Mouse (Mus musculus): ENCODE measurements around the gene Tmem150c. TPM values are rescaled to one million over a fixed set of nuclear protein-coding genes. Genes with fewer than 3 reads are reported as not detected.

The Tmem150c gene
- total RNA-seq, 2 experiments from 2014 or later, result 69.3 to 71.7 TPM

DNA sequence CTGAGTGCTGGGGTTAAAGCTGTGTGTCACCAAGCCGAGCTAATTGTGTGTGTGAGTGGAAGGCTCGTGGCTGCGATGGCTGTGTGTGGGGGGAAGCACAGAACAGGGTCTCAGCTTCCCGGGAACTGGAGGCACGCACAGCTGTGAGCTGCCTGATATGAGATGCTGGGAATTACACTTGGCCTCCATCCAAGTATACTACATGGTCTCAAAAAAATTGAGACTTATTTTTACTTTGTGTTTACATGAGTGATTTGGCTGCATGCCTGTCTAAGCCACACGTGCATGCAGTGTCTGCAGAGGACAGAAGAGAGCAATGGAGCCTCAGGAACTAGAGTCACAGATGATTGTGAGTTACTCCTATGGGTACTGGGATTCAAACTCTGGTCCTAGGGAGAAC, 129.5 kb downstream of the Tmem150c start:
- peak in 1 of 2 experiments; percentile 49 for DNase-seq (ENCODE audit: low spot score in 2 of 2)

Other genes starting within 250 kb of the Tmem150c start
- gene Hnrnpd, start 180.9 kb downstream of the Tmem150c start, total RNA-seq (2021), result 100 to 1,000 TPM; 215 to 229 TPM
- 1 to 10 TPM; 1.6 to 4.2 TPM for gene 4930524J08Rik, start 180.7 kb downstream of the Tmem150c start, total RNA-seq (2021)
- 100 to 1,000 TPM; 160 to 187 TPM for gene Hnrnpdl, start 120.1 kb downstream of the Tmem150c start, total RNA-seq (2021)
- gene Enoph1, start 119.8 kb downstream of the Tmem150c start, total RNA-seq (2021), result 10 to 100 TPM; 50.2 to 52.1 TPM

All from layer of hippocampus, postnatal 14 days (tissue).